Mouse (Mus musculus) embryo, embryonic 11.5 days (tissue): Measurements from ENCODE around the gene Ugt1a6b.

Experiments used
- DNase-seq: peaks from one replicate; pipeline ENCODE4 v3.0.0-alpha.2; 2012; ENCODE audit warnings: low read depth, low spot score

Gene Ugt1a6b

DNA sequence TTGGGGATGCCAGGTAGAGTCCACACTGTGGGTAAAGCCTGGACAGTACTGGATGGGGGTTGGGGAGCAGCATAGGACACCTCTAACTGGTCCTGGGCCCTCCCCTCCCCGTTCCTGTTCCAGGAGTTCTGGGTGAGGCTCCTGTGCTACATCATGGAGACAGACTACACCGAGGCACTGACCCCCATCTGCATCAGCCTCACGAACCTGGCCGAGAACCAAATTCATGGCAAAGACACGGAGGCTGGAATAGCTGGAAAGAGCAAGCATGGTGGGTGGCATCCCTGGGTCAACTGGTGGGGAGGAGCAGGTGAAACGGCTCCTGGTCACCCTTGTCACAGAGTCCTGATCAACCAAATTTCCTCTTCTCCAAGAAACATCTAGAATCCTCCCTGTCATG is 135.7 kb downstream of the Ugt1a6b start:
- DNase-seq = no peak

DNA sequence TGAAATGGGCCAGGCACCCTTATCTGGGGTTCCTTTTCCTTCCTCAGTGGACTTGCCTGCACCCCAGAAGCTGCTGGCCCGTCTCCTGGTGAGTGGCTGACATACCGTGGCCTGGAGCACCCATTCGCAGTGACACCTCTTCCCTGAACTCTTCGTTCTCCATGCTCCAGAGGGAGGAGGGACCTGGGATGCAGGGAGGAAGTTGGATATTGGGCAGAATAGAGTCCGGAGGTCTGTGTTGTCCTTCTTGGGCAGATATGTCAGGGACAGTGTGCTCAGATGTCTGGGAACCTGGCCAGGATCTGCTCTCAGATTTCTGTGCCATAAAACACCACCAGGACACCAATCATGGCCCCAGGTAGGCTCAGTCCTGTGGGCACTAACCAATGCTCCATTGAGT is 137.0 kb downstream of the Ugt1a6b start:
- DNase-seq = no peak

GRCm38 (mm10) chr1:88240579-88240978 is 137.5 kb downstream of the Ugt1a6b start:
- no peak for DNase-seq

DNA sequence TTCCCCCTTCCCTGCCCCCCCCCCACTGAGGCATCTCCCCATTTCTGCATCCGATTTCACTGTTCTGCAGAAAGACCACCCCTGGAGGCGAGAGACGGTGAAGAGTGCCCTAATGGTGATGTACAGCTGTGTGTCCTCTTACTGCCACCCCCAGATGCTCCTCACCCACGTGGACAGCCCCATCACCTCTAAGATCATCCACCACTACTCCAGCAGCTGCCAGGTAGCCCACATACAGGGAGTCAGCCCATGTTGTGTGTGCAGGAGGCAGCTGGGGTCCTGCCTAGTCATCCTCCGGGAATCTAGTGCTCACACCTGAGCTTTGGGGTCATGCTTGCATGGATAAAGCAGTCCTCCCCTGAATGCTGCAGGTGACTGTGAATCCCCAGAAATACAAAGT is 140.8 kb downstream of the Ugt1a6b start:
- DNase-seq = no peak

- no peak for DNase-seq
Measured at GRCm38 (mm10) chr1:88245881-88246280, 142.8 kb downstream of the Ugt1a6b start.

GRCm38 (mm10) chr1:88246386-88246785 is 143.3 kb downstream of the Ugt1a6b start:
- DNase-seq = no peak

- DNase-seq = no peak
Measured at GRCm38 (mm10) chr1:88247660-88248059, 144.6 kb downstream of the Ugt1a6b start.

DNA sequence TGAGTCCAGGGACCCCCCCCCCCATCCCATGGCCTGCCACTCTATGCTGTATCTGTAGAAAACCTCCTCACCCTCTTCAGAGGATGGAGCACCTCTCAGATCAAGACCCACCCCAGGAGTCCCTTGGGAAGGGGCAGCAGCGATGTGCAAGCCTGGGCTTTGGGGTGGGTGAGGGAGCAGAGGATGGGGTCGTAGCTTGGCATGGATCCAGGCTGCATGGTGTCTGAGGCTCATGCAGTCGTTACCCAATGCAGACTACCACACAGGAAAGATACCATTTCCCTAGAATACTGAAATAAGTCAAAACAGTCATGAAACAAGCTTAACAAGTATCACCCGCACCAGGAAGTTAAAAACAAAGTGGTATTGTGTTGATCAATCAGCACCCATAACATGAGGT is 145.6 kb downstream of the Ugt1a6b start:
- no peak for DNase-seq

- DNase-seq = no peak
Measured at GRCm38 (mm10) chr1:88249596-88249995, 146.5 kb downstream of the Ugt1a6b start.

GRCm38 (mm10) chr1:88250023-88250422 is 147.0 kb downstream of the Ugt1a6b start:
- DNase-seq = no peak

- DNase-seq = no peak
Measured at GRCm38 (mm10) chr1:88253106-88253505, 150.1 kb downstream of the Ugt1a6b start.

- DNase-seq = no peak
Measured at GRCm38 (mm10) chr1:88253540-88253939, 150.5 kb downstream of the Ugt1a6b start.

GRCm38 (mm10) chr1:88254793-88255465 is 151.9 kb downstream of the Ugt1a6b start:
- no peak for DNase-seq

- no peak for DNase-seq
Measured at GRCm38 (mm10) chr1:88255466-88255857, 152.4 kb downstream of the Ugt1a6b start.

DNA sequence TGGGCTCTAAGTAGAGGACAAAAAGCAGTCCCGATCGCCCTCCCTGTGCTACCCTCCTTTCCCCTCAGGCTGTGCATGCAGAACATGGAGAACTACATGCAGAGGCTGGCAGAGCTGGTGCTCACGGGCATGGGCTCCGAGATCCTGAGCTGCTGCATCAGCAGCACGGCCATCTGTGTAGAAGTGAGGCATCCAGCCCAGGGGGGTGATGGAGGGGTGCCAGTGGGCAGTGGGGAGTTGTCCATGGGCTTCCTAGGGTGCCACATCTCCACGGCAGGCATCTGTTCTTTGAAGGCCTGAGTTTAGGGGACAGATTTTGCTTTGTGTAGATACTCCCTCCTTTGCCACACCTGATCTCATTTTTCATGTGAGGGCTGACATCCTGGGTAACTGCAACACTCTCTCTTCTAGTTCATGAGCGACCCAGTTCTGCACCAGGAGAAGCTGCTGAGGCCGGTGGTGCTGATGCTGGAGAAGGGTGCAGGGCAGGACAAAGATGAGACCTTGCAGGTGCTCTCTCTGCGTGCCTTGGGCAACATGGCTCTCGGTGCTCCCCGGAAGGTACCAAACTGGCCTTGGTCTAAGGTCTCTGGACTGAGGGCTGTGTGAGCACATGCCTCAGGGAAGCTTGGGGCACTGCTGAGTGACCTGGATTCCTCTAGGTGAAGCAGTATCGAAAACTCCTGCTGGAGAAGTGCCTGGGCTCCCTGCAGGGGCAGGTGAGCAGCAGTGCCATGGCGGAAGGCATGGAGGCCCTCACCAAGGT is 153.1 kb downstream of the Ugt1a6b start:
- no peak for DNase-seq

DNA sequence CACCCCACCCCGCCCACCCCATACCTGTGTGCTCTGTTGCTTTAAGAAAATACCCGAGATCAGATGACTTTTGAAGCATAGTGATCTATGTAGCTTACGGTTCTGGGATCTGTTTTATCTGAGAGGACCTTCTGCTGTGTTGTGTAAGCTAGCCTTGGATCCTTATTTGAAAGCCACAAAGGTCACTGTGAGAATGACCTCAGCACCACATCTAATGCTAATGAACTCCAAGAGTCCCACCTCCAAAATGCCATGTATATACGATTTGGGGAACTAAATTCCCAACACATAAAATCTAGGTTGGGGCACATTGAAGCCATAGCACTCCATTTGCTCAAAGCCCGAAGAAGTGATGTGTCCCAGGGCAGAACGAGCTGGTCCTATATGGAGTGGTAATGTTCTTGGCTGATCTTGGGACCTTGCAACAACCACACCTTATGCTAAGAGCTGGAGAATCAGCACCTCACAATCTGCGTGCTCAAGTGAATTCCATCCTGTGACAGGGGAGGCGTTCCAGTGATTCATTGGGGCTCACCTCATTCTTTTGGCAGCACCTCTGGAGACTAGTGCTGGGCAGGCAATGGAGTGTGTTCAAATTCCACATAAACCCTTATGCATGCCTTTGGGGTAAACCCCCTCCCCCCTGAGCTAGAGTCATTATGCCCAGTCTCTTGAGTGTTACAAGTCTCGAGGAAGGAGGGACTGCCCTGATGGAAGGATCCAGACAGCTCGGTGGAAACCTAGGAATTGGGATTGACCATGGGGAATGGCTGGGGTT is 154.0 kb downstream of the Ugt1a6b start:
- no peak for DNase-seq

- no peak for DNase-seq
Measured at GRCm38 (mm10) chr1:88257681-88258080, 154.6 kb downstream of the Ugt1a6b start.

GRCm38 (mm10) chr1:88258361-88258760 is 155.3 kb downstream of the Ugt1a6b start:
- no peak for DNase-seq

GRCm38 (mm10) chr1:88258881-88259642 is 156.0 kb downstream of the Ugt1a6b start:
- no peak for DNase-seq

GRCm38 (mm10) chr1:88259643-88260024 is 156.6 kb downstream of the Ugt1a6b start:
- DNase-seq = no peak

DNA sequence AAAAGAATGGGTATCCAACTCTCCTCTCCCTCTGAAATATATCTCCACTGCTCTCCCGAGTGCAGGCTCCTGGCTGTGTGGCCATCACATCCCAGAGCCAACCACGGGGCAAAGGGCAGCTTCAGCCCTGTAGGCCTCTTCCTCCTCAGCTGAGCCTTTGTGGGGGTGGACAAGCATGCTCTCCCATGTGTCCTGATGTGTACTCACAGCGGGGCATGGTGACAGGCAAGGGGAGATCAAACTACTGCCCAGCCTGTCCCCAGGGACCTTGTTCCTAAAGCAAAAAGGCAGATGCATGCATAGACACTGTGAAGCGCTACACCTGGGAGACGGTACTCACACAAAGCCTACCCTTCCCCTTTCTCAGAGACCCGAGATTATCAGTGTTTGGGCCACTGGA is 157.1 kb downstream of the Ugt1a6b start:
- no peak for DNase-seq
